Mouse (Mus musculus) mesoderm, embryonic 11.5 days (tissue): ENCODE measurements around the gene Mknk2.

Source experiments
- DNase-seq: peaks from one replicate; pipeline ENCODE4 v3.0.0-alpha.2; 2012; ENCODE audit warnings: low read depth, low spot score

Mknk2 gene

DNA sequence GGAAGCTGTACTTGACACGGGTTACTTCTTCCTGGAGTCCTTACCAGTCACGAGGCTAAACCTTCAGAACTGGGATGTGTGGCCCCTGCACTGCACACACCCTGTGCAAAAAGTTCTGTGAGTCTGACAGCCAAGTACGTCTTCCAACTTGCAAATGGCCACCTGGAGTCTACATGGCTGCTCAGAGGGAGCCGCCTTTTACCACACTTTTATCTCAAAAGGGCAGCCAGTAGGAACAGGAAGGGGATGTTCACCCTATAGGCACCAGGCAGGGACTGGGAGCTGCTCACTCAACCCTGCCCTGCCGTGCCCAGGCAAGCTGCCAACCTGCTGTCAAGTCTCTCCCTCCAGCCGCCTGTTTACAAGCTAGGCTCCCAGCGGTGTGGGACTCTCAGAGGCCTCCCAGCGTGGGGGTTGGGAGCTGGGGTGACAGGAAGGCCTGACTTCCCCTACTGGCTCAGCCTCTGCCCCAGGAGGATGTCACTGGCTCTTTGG is at the start of gene Mknk2:
TSS of gene Mknk2 (minus strand) at position 171 of the 495 bp plus-strand sequence.
- DNase-seq = no peak

GRCm38 (mm10) chr10:80717281-80717680 is 39.4 kb upstream of the Mknk2 start:
- no peak for DNase-seq

- DNase-seq = no peak
These were observed 32.9 kb upstream of the Mknk2 start for GRCm38 (mm10) chr10:80710834-80711233.

- no peak for DNase-seq
These were observed 27.6 kb upstream of the Mknk2 start for GRCm38 (mm10) chr10:80705479-80705878.

- DNase-seq = no peak
These were observed 27.1 kb upstream of the Mknk2 start for GRCm38 (mm10) chr10:80705033-80705432.

GRCm38 (mm10) chr10:80704418-80704817 is 26.5 kb upstream of the Mknk2 start:
- no peak for DNase-seq

GRCm38 (mm10) chr10:80703643-80704042 is 25.7 kb upstream of the Mknk2 start:
- no peak for DNase-seq

- peak; percentile 94 for DNase-seq
These were observed 24.9 kb upstream of the Mknk2 start for GRCm38 (mm10) chr10:80702536-80703390.

DNA sequence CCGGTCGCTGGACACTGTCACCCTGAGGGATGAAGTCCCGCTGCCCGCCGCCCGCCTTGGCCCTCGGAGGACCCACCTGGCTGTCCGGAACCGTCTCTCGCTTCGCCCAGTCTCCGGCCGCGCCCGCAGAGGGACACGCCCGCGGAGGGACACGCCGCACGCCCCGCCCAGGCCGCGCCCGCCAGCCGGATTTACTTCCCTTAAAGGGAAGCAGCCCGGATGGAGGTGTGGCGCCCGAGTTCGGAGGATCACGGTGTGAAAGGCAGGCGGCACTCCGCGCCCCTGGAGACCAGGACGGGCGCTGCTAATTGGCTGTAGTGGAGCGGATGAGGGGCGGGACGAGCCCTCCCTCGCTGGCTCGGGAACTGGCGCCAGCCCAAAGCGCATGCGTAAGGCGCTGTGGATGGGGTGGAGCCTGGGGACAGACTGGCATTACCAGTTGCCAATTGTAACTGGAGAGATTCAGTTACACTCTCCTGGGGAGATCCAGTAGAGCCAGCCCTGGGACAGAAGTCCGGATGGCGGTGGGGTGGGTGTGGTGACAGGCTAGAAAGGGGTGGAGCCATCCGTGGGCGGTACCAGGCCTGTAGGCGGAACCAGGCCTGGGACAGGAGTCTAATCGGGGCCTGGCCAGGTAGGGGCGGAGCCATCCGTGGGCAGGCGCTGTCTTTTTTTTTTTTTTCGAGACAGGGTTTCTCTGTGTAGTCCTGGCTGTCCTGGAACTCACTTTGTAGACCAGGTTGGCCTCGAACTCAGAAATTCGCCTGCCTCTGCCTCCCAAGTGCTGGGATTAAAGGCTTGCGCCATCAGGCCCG is 24.0 kb upstream of the Mknk2 start, which contains the start of the genes Mob3a and Izumo4:
TSS of gene Mob3a (minus strand) at position 257 of the 815 bp plus-strand sequence.
TSS of gene Izumo4 (plus strand) at position 464 of the 815 bp plus-strand sequence.
- peak; percentile 100 for DNase-seq

GRCm38 (mm10) chr10:80700732-80701131 is 22.8 kb upstream of the Mknk2 start:
- DNase-seq = no peak

DNA sequence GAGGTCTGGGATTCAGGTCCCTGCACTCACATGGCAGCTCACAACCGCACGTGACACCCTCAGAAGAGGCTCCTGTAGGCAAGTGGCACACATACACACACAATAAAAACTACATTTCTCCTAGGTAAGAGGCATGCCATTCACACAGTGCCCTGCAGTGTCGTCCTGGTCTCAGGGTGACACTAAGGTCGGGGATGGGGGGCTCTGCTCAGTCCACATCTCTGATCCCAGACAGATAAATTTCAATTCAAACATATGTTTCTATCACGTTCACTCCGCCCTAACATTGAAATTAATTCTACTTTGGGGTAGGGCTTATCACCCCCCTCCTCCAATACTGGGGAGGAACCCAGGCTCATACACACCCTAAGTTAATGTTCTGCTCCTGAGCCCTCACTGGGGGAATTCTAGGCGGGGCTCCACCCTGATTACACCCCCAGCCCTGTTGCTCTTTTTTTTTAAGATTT is 22.2 kb upstream of the Mknk2 start:
- DNase-seq = no peak

DNA sequence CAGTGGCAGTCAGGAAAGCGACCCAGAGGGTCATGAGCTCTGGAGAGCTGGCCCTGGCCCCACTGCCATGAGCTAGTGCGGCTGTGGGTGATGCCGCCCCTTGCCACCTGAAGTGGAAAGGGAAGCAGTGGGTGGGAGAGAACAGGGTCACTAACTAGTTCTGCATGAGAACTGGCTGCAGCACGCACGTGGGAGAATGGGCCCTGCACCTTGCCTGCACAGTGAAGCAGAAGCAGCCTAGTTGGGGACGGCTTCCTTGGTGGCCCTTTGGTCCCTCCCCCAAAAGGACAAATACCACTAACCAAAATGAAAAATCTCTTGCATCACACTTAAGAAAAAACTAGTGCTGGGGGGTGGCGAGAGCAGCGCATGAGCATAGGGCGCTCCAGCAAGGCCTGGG is 20.7 kb upstream of the Mknk2 start:
- no peak for DNase-seq

DNA sequence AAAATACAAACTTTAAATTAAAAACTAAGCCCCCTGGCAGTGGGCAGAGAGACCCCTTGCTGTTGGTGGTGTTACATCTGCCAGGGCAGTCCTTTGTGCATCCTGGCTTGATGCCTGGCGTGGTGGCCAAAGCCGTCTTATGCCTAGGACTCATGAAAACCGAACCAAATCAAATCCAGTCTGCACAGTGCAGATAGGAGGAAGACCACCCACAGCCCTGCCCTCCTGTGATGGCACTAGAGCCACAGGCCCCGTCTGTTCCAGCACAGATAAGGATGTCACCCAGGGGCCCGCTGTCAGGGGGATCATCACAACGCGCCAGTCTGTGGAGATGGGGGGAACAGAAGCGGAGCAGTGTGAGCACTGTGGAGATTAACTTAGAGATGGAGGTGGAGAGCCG is 19.9 kb upstream of the Mknk2 start:
- DNase-seq = no peak

GRCm38 (mm10) chr10:80697393-80697787 is 19.5 kb upstream of the Mknk2 start:
- no peak for DNase-seq

GRCm38 (mm10) chr10:80696502-80697392 is 18.8 kb upstream of the Mknk2 start:
- DNase-seq = no peak

- DNase-seq = no peak
These were observed 18.0 kb upstream of the Mknk2 start for GRCm38 (mm10) chr10:80695801-80696501.

DNA sequence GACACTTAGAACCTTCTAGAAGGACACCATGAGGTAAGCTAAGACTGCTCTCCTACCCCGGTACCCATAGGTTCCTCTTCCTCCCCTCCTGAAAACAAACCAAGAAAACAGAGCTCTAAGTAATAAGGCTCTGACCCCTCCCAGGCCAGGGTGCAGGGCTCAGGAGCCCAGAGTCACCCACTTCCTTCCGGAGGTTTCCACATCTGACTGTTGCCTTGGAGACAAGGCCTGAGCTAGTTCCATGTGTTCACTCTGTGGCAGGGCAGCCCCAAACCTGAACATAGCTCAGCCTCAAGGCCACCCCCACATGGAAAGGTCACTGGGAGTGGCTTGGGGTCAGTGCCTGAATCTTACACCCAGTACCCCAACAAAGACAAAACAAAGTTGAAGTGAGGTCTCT is 17.3 kb upstream of the Mknk2 start:
- DNase-seq = no peak

GRCm38 (mm10) chr10:80694159-80694938 is 16.4 kb upstream of the Mknk2 start:
- no peak for DNase-seq

DNA sequence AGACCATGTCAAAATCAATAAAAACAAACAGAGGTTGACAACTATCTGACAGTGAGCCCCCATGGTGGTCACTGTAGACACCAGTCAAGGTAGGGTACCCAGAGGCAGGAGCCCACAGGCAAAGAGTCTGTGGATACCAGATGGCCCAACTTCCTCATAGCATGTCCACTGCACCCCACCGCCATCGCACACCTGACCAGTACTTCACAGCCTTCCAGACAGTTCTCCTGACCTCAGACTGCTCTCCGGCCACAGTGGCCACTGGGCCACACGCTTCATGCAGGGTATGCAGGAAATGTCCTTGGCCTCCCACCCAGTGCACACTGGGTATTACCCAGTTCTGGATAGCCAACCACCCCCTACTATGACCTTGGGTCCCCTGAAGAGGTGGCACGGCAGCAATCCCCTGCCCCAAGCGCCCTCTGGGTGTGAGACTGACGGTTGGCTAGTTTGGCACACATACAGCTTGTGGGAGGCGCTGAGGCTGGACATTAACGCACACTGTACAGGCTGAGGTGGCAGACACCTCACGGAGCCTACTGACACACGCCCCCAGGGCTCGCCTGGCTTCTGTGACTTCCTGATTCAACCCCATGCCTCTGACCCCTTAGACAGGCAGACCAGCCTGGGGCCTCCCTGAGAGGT is 15.6 kb upstream of the Mknk2 start:
- DNase-seq = no peak
